Mouse (Mus musculus): ENCODE data around the gene Eya3. TPM values are rescaled to one million over a fixed set of nuclear protein-coding genes. Genes with fewer than 3 reads are reported as not detected.
"Not testable (repeated sequence)": the region's sequence is repeated elsewhere in the genome, so short reads cannot be mapped to it uniquely, and the experiment has no call there.

Gene Eya3
- polyA plus RNA-seq, 1 experiment from 2014 or later: 12.8 TPM

- Histone ChIP-seq H3K4me1 (replicated peaks; ENCODE audit: insufficient read depth, low read length) (no peaks in the 10 kb centered on the region), H3K9me3 (replicated peaks; ENCODE audit: low read length) (no peaks in the 10 kb centered on the region), H3K27me3 (ENCODE audit: insufficient read depth, low read length) (no peaks in the 10 kb centered on the region), H3K9ac (ENCODE audit: low read depth, low read length) (peak within 1 kb of the TSS; percentile 56), H3K4me2 (ENCODE audit: low read length) (peak within 1 kb of the TSS; percentile 88), H3K27ac (no peak within 1 kb of the TSS), H3K4me3 (replicated peaks; ENCODE audit: low read depth, low read length) (peak within 1 kb of the TSS; percentile 56), H3K36me3 (ENCODE audit: insufficient read depth, low read length) (no peaks in the 10 kb centered on the region)
- peak; percentile 45; the same call in 1 of the 2 replicates for TF ChIP-seq CTCF (IDR thresholded peaks at IDR 0.05; ENCODE audit: low read depth)
- ATAC-seq (replicated peaks; ENCODE audit: low FRiP score, low read depth) (peak; percentile 96), DNase-seq (ENCODE audit: low spot score) (peak; percentile 96)
- WGBS: 2% methylated on average over 34 of the region's 34 CpGs
These were observed 93.4 kb downstream of the Eya3 start, which contains the start of gene Xkr8 for GRCm38 (mm10) chr4:132732148-132732684. Gene Xkr8 (minus strand): TSS chr4:132732546.

DNA sequence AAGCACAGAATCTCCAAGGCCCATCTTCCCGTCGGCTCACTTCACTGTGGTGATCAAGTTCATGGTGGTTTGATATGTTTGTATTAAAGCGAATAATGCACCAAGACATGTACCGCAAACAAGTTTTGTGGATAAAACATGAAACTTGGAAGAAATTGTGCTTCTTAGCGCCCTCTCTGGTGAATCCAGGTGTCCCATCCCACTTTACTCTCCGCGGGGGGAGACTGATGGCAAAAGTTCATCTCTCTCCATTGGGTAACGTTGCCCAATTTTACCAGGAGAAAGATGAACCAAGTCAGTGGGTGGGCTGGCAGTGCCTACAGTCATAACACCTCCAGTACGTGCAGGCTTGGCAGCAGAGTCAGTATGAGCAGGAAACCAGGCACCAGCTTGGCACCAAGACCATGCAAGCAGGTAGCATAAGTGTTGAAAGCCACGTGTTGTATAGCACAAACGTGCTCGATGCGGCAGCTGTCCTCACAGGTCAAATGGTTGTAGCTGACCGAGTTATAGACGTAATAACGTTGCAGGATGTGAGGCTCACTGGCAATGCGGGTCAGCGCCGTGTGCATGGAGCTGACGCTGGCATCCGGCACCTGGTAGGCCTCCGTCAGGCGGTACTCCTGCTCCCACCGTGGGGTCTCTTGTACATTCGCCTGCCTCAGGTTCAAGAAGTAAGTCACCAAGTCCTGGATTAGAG lies 94.4 kb downstream of the Eya3 start:
- Histone ChIP-seq H3K27ac (no peak overlapping the region), H3K4me3 (replicated peaks; ENCODE audit: low read depth, low read length) (no peak overlapping the region), H3K9me3 (replicated peaks; ENCODE audit: low read length) (no peaks in the 10 kb centered on the region), H3K36me3 (ENCODE audit: insufficient read depth, low read length) (no peaks in the 10 kb centered on the region), H3K27me3 (ENCODE audit: insufficient read depth, low read length) (no peaks in the 10 kb centered on the region), H3K4me2 (ENCODE audit: low read length) (no peak overlapping the region), H3K4me1 (replicated peaks; ENCODE audit: insufficient read depth, low read length) (no peaks in the 10 kb centered on the region), H3K9ac (ENCODE audit: low read depth, low read length) (no peak overlapping the region)
- DNase-seq (ENCODE audit: low spot score): no peak
- peak; percentile 18; the same call in 1 of the 2 replicates for TF ChIP-seq CTCF (IDR thresholded peaks at IDR 0.05; ENCODE audit: low read depth)
- ATAC-seq (replicated peaks; ENCODE audit: low FRiP score, low read depth): no peak
- 94% methylated on average over 25 of the region's 25 CpGs for WGBS

DNA sequence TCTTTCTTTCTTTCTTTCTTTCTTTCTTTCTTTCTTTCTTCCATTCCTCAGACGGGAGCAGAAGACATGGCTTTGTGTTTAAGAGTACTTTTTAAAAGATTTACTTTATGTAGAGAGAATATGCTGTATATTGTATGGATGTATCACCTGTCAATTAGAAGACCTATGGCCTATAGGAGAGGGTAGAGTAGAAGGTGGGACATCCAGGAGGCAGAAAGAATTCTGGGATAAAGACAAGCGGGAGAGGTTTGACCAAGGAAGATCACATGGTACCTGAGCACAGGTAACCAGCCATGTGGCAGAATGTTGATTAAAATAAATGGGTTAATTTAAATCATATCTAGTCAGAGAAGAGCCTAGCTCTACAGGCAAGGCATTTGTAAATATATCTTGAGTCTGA lies 96.0 kb downstream of the Eya3 start:
- ATAC-seq (replicated peaks; ENCODE audit: low FRiP score, low read depth) (no peak), DNase-seq (ENCODE audit: low spot score) (no peak)
- 92% methylated on average over 2 of the region's 2 CpGs for WGBS
- no peaks in the 10 kb centered on the region for H3K4me1 ChIP-seq (replicated peaks; ENCODE audit: insufficient read depth, low read length)
- no peaks in the 10 kb centered on the region for H3K9me3 ChIP-seq (replicated peaks; ENCODE audit: low read length)
- no peaks in the 10 kb centered on the region for H3K27me3 ChIP-seq (ENCODE audit: insufficient read depth, low read length)
- no peak overlapping the region for H3K27ac ChIP-seq
- no peak overlapping the region for H3K4me2 ChIP-seq (ENCODE audit: low read length)
- no peak overlapping the region for H3K9ac ChIP-seq (ENCODE audit: low read depth, low read length)
- TF ChIP-seq CTCF (IDR thresholded peaks at IDR 0.05; ENCODE audit: low read depth): no peak
- H3K4me3 ChIP-seq (replicated peaks; ENCODE audit: low read depth, low read length): no peak overlapping the region
- no peaks in the 10 kb centered on the region for H3K36me3 ChIP-seq (ENCODE audit: insufficient read depth, low read length)

GRCm38 (mm10) chr4:132735389-132735788 lies 96.6 kb downstream of the Eya3 start:
- Histone ChIP-seq H3K9me3 (replicated peaks; ENCODE audit: low read length) (no peaks in the 10 kb centered on the region), H3K9ac (ENCODE audit: low read depth, low read length) (no peak overlapping the region), H3K4me3 (replicated peaks; ENCODE audit: low read depth, low read length) (no peak overlapping the region), H3K4me2 (ENCODE audit: low read length) (no peak overlapping the region), H3K27ac (no peak overlapping the region), H3K36me3 (ENCODE audit: insufficient read depth, low read length) (no peaks in the 10 kb centered on the region), H3K4me1 (replicated peaks; ENCODE audit: insufficient read depth, low read length) (no peaks in the 10 kb centered on the region), H3K27me3 (ENCODE audit: insufficient read depth, low read length) (no peaks in the 10 kb centered on the region)
- no peak for ATAC-seq (replicated peaks; ENCODE audit: low FRiP score, low read depth)
- no peak for TF ChIP-seq CTCF (IDR thresholded peaks at IDR 0.05; ENCODE audit: low read depth)
- DNase-seq (ENCODE audit: low spot score): no peak
- WGBS: 73% methylated on average over 2 of the region's 2 CpGs

GRCm38 (mm10) chr4:132735894-132736293 lies 97.1 kb downstream of the Eya3 start:
- Histone ChIP-seq H3K4me3 (replicated peaks; ENCODE audit: low read depth, low read length) (no peak overlapping the region), H3K9ac (ENCODE audit: low read depth, low read length) (no peak overlapping the region), H3K36me3 (ENCODE audit: insufficient read depth, low read length) (no peaks in the 10 kb centered on the region), H3K4me2 (ENCODE audit: low read length) (no peak overlapping the region), H3K27ac (no peak overlapping the region), H3K27me3 (ENCODE audit: insufficient read depth, low read length) (no peaks in the 10 kb centered on the region), H3K9me3 (replicated peaks; ENCODE audit: low read length) (no peaks in the 10 kb centered on the region), H3K4me1 (replicated peaks; ENCODE audit: insufficient read depth, low read length) (no peaks in the 10 kb centered on the region)
- WGBS: 53% methylated on average over 3 of the region's 3 CpGs
- DNase-seq (ENCODE audit: low spot score) (no peak), ATAC-seq (replicated peaks; ENCODE audit: low FRiP score, low read depth) (no peak)
- TF ChIP-seq CTCF (IDR thresholded peaks at IDR 0.05; ENCODE audit: low read depth): peak; percentile 15; the same call in 1 of the 2 replicates

- H3K27me3 ChIP-seq (ENCODE audit: insufficient read depth, low read length); H3K4me3 ChIP-seq (replicated peaks; ENCODE audit: low read depth, low read length); H3K4me1 ChIP-seq (replicated peaks; ENCODE audit: insufficient read depth, low read length); H3K9me3 ChIP-seq (replicated peaks; ENCODE audit: low read length); H3K4me2 ChIP-seq (ENCODE audit: low read length); DNase-seq (ENCODE audit: low spot score); H3K27ac ChIP-seq; H3K36me3 ChIP-seq (ENCODE audit: insufficient read depth, low read length); H3K9ac ChIP-seq (ENCODE audit: low read depth, low read length); ATAC-seq (replicated peaks; ENCODE audit: low FRiP score, low read depth): not testable (repeated sequence)
- 89% methylated on average over 9 of the region's 9 CpGs for WGBS
These were observed 98.4 kb downstream of the Eya3 start for GRCm38 (mm10) chr4:132737154-132737553.

Measured in kidney, postnatal 0 days (tissue).